Mouse (Mus musculus) forebrain, embryonic 12.5 days (tissue): Measurements from ENCODE around the gene Dynlrb1. TPM values are rescaled to one million over a fixed set of nuclear protein-coding genes. Genes with fewer than 3 reads are reported as not detected.

Experiments used
- ATAC-seq: fragments of 200-750 bp; cut with Nextera tagmentation; 2 replicates; pipeline ENCODE4 v1.8.0; 2017; ENCODE audit warnings: moderate TSS enrichment; ENCODE audit not compliant: low FRiP score
- H3K27ac ChIP-seq: fragments of 300-500 bp; sonication (generic); 2 replicates; pipeline ENCODE4 v1.5.1; 2016; ENCODE audit warnings: mild to moderate bottlenecking
- H3K27me3 ChIP-seq: fragments of 300-500 bp; sonication (generic); 2 replicates; pipeline ENCODE4 v1.6.1; 2016; ENCODE audit warnings: mild to moderate bottlenecking
- H3K36me3 ChIP-seq: fragments of 300-500 bp; sonication (generic); replicated peaks from 2 replicates; pipeline ENCODE4 v1.6.1; 2016; ENCODE audit warnings: mild to moderate bottlenecking
- H3K4me1 ChIP-seq: fragments of 300-500 bp; sonication (generic); 2 replicates; pipeline ENCODE4 v1.6.1; 2016
- H3K4me2 ChIP-seq: fragments of 300-500 bp; sonication (generic); 2 replicates; pipeline ENCODE4 v1.6.1; 2016; ENCODE audit warnings: mild to moderate bottlenecking, moderate library complexity
- H3K4me3 ChIP-seq: fragments of 300-500 bp; sonication (generic); replicated peaks from 2 replicates; pipeline ENCODE4 v1.5.1; 2016; ENCODE audit warnings: mild to moderate bottlenecking
- H3K9ac ChIP-seq: fragments of 300-500 bp; sonication (generic); 2 replicates; pipeline ENCODE4 v1.6.1; 2016; ENCODE audit warnings: mild to moderate bottlenecking
- H3K9me3 ChIP-seq: fragments of 300-500 bp; sonication (generic); 2 replicates; pipeline ENCODE4 v1.6.1; 2016
- WGBS: fragments of 180-500 bp; shearing (Covaris S2); methylation state at CpG from one replicate; pipeline ENCODE4 v1.1.7; 2016; 5-methylcytosine and 5-hydroxymethylcytosine counted together
- polyA plus RNA-seq: library from polyadenylated mRNA; unstranded; fragments of >200 nt; fragmentation: Nextera tagmentation; extraction: Ambion mirVana; gene quantifications from 2 replicates; pipeline ENCODE4 v1.2.1, GENCODE M21; 2016

Gene Dynlrb1
- polyA plus RNA-seq, result 447 and 470 TPM in 2 replicates

- Histone ChIP-seq H3K9ac (peak within 1 kb of the TSS; percentile 90), H3K4me3 (peak within 1 kb of the TSS; percentile 89), H3K4me1 (peaks cover 15% of the 10 kb centered on the region), H3K36me3 (no peaks in the 10 kb centered on the region), H3K9me3 (no peaks in the 10 kb centered on the region), H3K4me2 (peak within 1 kb of the TSS; percentile 89), H3K27me3 (no peaks in the 10 kb centered on the region), H3K27ac (peak within 1 kb of the TSS; percentile 85)
- under 1% methylated on average over 50 of the region's 50 CpGs for WGBS
- peak; percentile 99 for ATAC-seq
Observed at GRCm38 (mm10) chr2:155236362-155236992, at the start of gene Dynlrb1. Gene Dynlrb1, plus strand, starts transcription at chr2:155236533.

- ATAC-seq, result no peak
- no peaks in the 10 kb centered on the region for H3K4me1 ChIP-seq
- no peaks in the 10 kb centered on the region for H3K27me3 ChIP-seq
- H3K4me2 ChIP-seq, result no peak overlapping the region
- no peak overlapping the region for H3K27ac ChIP-seq
- WGBS, result 83% methylated on average over 2 of the region's 2 CpGs
- H3K36me3 ChIP-seq, result peaks cover 60% of the 10 kb centered on the region
- H3K9me3 ChIP-seq, result no peaks in the 10 kb centered on the region
- no peak overlapping the region for H3K9ac ChIP-seq
- H3K4me3 ChIP-seq, result no peak overlapping the region
Observed at GRCm38 (mm10) chr2:155207419-155207818, 28.9 kb upstream of the Dynlrb1 start.

GRCm38 (mm10) chr2:155223145-155223544 is 13.2 kb upstream of the Dynlrb1 start:
- Histone ChIP-seq H3K27ac (no peak overlapping the region), H3K4me2 (no peak overlapping the region), H3K9ac (no peak overlapping the region), H3K4me3 (no peak overlapping the region), H3K9me3 (no peaks in the 10 kb centered on the region), H3K27me3 (no peaks in the 10 kb centered on the region), H3K4me1 (no peaks in the 10 kb centered on the region), H3K36me3 (peaks cover 85% of the 10 kb centered on the region)
- ATAC-seq, result no peak
- WGBS, result 87% methylated on average over 2 of the region's 2 CpGs

- ATAC-seq, result no peak
- Histone ChIP-seq H3K9me3 (no peaks in the 10 kb centered on the region), H3K27ac (no peak overlapping the region), H3K4me1 (no peaks in the 10 kb centered on the region), H3K9ac (no peak overlapping the region), H3K27me3 (no peaks in the 10 kb centered on the region), H3K4me3 (no peak overlapping the region), H3K4me2 (no peak overlapping the region), H3K36me3 (peaks cover 73% of the 10 kb centered on the region)
- 96% methylated on average over 7 of the region's 7 CpGs for WGBS
Observed at GRCm38 (mm10) chr2:155224721-155225120, 11.6 kb upstream of the Dynlrb1 start.

GRCm38 (mm10) chr2:155235746-155236361 is 479 bp upstream of the Dynlrb1 start:
- ATAC-seq, result peak; percentile 91
- 4% methylated on average over 13 of the region's 13 CpGs for WGBS

GRCm38 (mm10) chr2:155237276-155237675 is 943 bp downstream of the Dynlrb1 start:
- WGBS, result 28% methylated on average over 4 of the region's 4 CpGs
- peak overlapping the region; percentile 89 for H3K4me2 ChIP-seq

More at GRCm38 (mm10) chr2:155235746-155236361, 479 bp upstream of the Dynlrb1 start:
- Histone ChIP-seq H3K9me3 (no peaks in the 10 kb centered on the region), H3K36me3 (no peaks in the 10 kb centered on the region), H3K4me3 (peak overlapping the region; percentile 89), H3K27me3 (no peaks in the 10 kb centered on the region), H3K9ac (peak overlapping the region; percentile 90), H3K4me2 (peak overlapping the region; percentile 89), H3K27ac (peak overlapping the region; percentile 85), H3K4me1 (peaks cover 15% of the 10 kb centered on the region)

GRCm38 (mm10) chr2:155240915-155241314 is 4.6 kb downstream of the Dynlrb1 start:
- H3K9ac ChIP-seq, result no peak overlapping the region
- peaks cover 38% of the 10 kb centered on the region for H3K36me3 ChIP-seq
- H3K4me1 ChIP-seq, result peaks cover 12% of the 10 kb centered on the region
- H3K9me3 ChIP-seq, result no peaks in the 10 kb centered on the region
- no peaks in the 10 kb centered on the region for H3K27me3 ChIP-seq
- no peak overlapping the region for H3K4me3 ChIP-seq
- no peak overlapping the region for H3K4me2 ChIP-seq
- no peak overlapping the region for H3K27ac ChIP-seq
- no peak for ATAC-seq
- WGBS, result 79% methylated on average over 4 of the region's 4 CpGs

More at GRCm38 (mm10) chr2:155237276-155237675, 943 bp downstream of the Dynlrb1 start:
- Histone ChIP-seq H3K9ac (peak overlapping the region; percentile 90), H3K4me3 (peak overlapping the region; percentile 89), H3K9me3 (no peaks in the 10 kb centered on the region), H3K4me1 (peaks cover 15% of the 10 kb centered on the region), H3K27me3 (no peaks in the 10 kb centered on the region), H3K27ac (no peak overlapping the region), H3K36me3 (peaks cover 1% of the 10 kb centered on the region; the same call in 1 of the 2 replicates)
- ATAC-seq, result no peak

GRCm38 (mm10) chr2:155242296-155242855 is 6.0 kb downstream of the Dynlrb1 start:
- no peak overlapping the region for H3K4me2 ChIP-seq
- H3K27ac ChIP-seq, result no peak overlapping the region
- no peaks in the 10 kb centered on the region for H3K27me3 ChIP-seq
- no peak overlapping the region for H3K4me3 ChIP-seq
- H3K36me3 ChIP-seq, result peaks cover 49% of the 10 kb centered on the region
- 93% methylated on average over 7 of the region's 7 CpGs for WGBS
- H3K9me3 ChIP-seq, result no peaks in the 10 kb centered on the region
- no peak for ATAC-seq
- peaks cover 9% of the 10 kb centered on the region for H3K4me1 ChIP-seq
- H3K9ac ChIP-seq, result no peak overlapping the region

- H3K27me3 ChIP-seq, result no peaks in the 10 kb centered on the region
- peaks cover 87% of the 10 kb centered on the region for H3K36me3 ChIP-seq
- no peaks in the 10 kb centered on the region for H3K9me3 ChIP-seq
- ATAC-seq, result no peak
- no peak overlapping the region for H3K4me3 ChIP-seq
- 96% methylated on average over 4 of the region's 4 CpGs for WGBS
- no peaks in the 10 kb centered on the region for H3K4me1 ChIP-seq
- no peak overlapping the region for H3K4me2 ChIP-seq
- no peak overlapping the region for H3K9ac ChIP-seq
- no peak overlapping the region for H3K27ac ChIP-seq
Observed at GRCm38 (mm10) chr2:155246231-155246630, 9.9 kb downstream of the Dynlrb1 start.

GRCm38 (mm10) chr2:155248206-155248605 is 11.9 kb downstream of the Dynlrb1 start:
- Histone ChIP-seq H3K4me3 (no peak overlapping the region), H3K9me3 (no peaks in the 10 kb centered on the region), H3K9ac (no peak overlapping the region), H3K27me3 (no peaks in the 10 kb centered on the region), H3K4me2 (no peak overlapping the region), H3K4me1 (no peaks in the 10 kb centered on the region), H3K36me3 (peaks cover 83% of the 10 kb centered on the region), H3K27ac (no peak overlapping the region)
- WGBS, result 96% methylated on average over 1 of the region's 1 CpGs
- no peak for ATAC-seq

- Histone ChIP-seq H3K4me1 (no peaks in the 10 kb centered on the region), H3K4me3 (no peak overlapping the region), H3K27ac (no peak overlapping the region), H3K27me3 (no peaks in the 10 kb centered on the region), H3K9ac (no peak overlapping the region), H3K9me3 (no peaks in the 10 kb centered on the region), H3K4me2 (no peak overlapping the region), H3K36me3 (peaks cover 78% of the 10 kb centered on the region)
- ATAC-seq, result no peak
- 88% methylated on average over 2 of the region's 2 CpGs for WGBS
Observed at GRCm38 (mm10) chr2:155248718-155249117, 12.4 kb downstream of the Dynlrb1 start.

GRCm38 (mm10) chr2:155249588-155249987 is 13.3 kb downstream of the Dynlrb1 start:
- Histone ChIP-seq H3K4me1 (no peaks in the 10 kb centered on the region), H3K9me3 (no peaks in the 10 kb centered on the region), H3K4me3 (no peak overlapping the region), H3K4me2 (no peak overlapping the region), H3K36me3 (peaks cover 70% of the 10 kb centered on the region), H3K27me3 (no peaks in the 10 kb centered on the region), H3K27ac (no peak overlapping the region), H3K9ac (no peak overlapping the region)
- WGBS, result 96% methylated on average over 5 of the region's 5 CpGs
- no peak for ATAC-seq
